Mouse (Mus musculus): ENCODE results near the gene Ryr2.

GRCm38 (mm10) chr13:12143347-12143746 lies 36.6 kb upstream of the Ryr2 start:
- TF ChIP-seq CTCF (IDR thresholded peaks at IDR 0.05; ENCODE audit: low read depth), result no peak
- TF ChIP-seq EP300 (IDR thresholded peaks at IDR 0.05; ENCODE audit: low read depth), result no peak

All from liver, embryonic 14.5 days (tissue).